Mouse (Mus musculus): Measurements from ENCODE around the gene Poc1b. TPM values are rescaled to one million over a fixed set of nuclear protein-coding genes. Genes with fewer than 3 reads are reported as not detected.

Poc1b gene
- polyA plus RNA-seq, 1 experiment: 8.0 TPM

- Histone ChIP-seq H3ac (ENCODE audit: control insufficient read depth, insufficient read length) (no peak overlapping the region), H3K27me3 (ENCODE audit: control insufficient read depth, insufficient read depth, insufficient read length) (no peaks in the 10 kb centered on the region), H3K4me3 (no peak overlapping the region), H3K36me3 (ENCODE audit: control insufficient read depth, insufficient read depth) (no peaks in the 10 kb centered on the region), H3K79me2 (ENCODE audit: control insufficient read depth, insufficient read depth) (no peaks in the 10 kb centered on the region), H3K4me2 (ENCODE audit: low read depth) (no peak overlapping the region)
- TF ChIP-seq MYOG (IDR thresholded peaks at IDR 0.05; ENCODE audit: control insufficient read depth in 1 of 3, insufficient read depth in 1 of 3, insufficient read length in 2 of 3, low read depth in 2 of 3): no peak
- no peak for TF ChIP-seq MAX (IDR thresholded peaks at IDR 0.05; ENCODE audit: low read depth)
These were observed 90.3 kb downstream of the Poc1b start for GRCm38 (mm10) chr10:99197125-99197524.

GRCm38 (mm10) chr10:99197607-99198305 is 90.9 kb downstream of the Poc1b start:
- Histone ChIP-seq H3K79me2 (ENCODE audit: control insufficient read depth, insufficient read depth) (no peaks in the 10 kb centered on the region), H3K4me2 (ENCODE audit: low read depth) (no peak overlapping the region), H3K27me3 (ENCODE audit: control insufficient read depth, insufficient read depth, insufficient read length) (no peaks in the 10 kb centered on the region), H3K36me3 (ENCODE audit: control insufficient read depth, insufficient read depth) (no peaks in the 10 kb centered on the region), H3K4me3 (no peak overlapping the region), H3ac (ENCODE audit: control insufficient read depth, insufficient read length) (no peak overlapping the region)
- TF ChIP-seq USF1 (IDR thresholded peaks at IDR 0.05; ENCODE audit: low read depth): no peak
- TF ChIP-seq CEBPB (IDR thresholded peaks at IDR 0.05; ENCODE audit: insufficient read depth, poor library complexity, severe bottlenecking): no peak
- no peak for TF ChIP-seq MYOG (IDR thresholded peaks at IDR 0.05; ENCODE audit: control insufficient read depth in 1 of 3, insufficient read depth in 1 of 3, insufficient read length in 2 of 3, low read depth in 2 of 3)
- TF ChIP-seq E2F4 (IDR thresholded peaks at IDR 0.05; ENCODE audit: insufficient read depth): no peak
- TF ChIP-seq POLR2AphosphoS2 (IDR thresholded peaks at IDR 0.05; ENCODE audit: insufficient read length, low read depth): no peak

- Histone ChIP-seq H3K4me2 (ENCODE audit: low read depth) (no peak overlapping the region), H3ac (ENCODE audit: control insufficient read depth, insufficient read length) (no peak overlapping the region), H3K4me3 (no peak overlapping the region), H3K27me3 (ENCODE audit: control insufficient read depth, insufficient read depth, insufficient read length) (no peaks in the 10 kb centered on the region), H3K79me2 (ENCODE audit: control insufficient read depth, insufficient read depth) (no peaks in the 10 kb centered on the region), H3K36me3 (ENCODE audit: control insufficient read depth, insufficient read depth) (no peaks in the 10 kb centered on the region)
- TF ChIP-seq CEBPB (IDR thresholded peaks at IDR 0.05; ENCODE audit: insufficient read depth, poor library complexity, severe bottlenecking): no peak
- no peak for TF ChIP-seq USF1 (IDR thresholded peaks at IDR 0.05; ENCODE audit: low read depth)
- TF ChIP-seq SRF (IDR thresholded peaks at IDR 0.05; ENCODE audit: control insufficient read depth, insufficient read length, low read depth): no peak
- no peak for TF ChIP-seq MAX (IDR thresholded peaks at IDR 0.05; ENCODE audit: low read depth)
- no peak for TF ChIP-seq MYOD1 (IDR thresholded peaks at IDR 0.05; ENCODE audit: control insufficient read depth in 1 of 3, insufficient read length in 2 of 3, low read depth in 2 of 3)
- TF ChIP-seq TCF12 (IDR thresholded peaks at IDR 0.05; ENCODE audit: insufficient read depth, poor library complexity, severe bottlenecking): no peak
- no peak for TF ChIP-seq TCF3 (IDR thresholded peaks at IDR 0.05; ENCODE audit: insufficient read length, low read depth)
- no peak for TF ChIP-seq REST (IDR thresholded peaks at IDR 0.05; ENCODE audit: insufficient read depth, insufficient read length)
- no peak for TF ChIP-seq POLR2AphosphoS2 (IDR thresholded peaks at IDR 0.05; ENCODE audit: insufficient read length, low read depth)
- TF ChIP-seq E2F4 (IDR thresholded peaks at IDR 0.05; ENCODE audit: insufficient read depth): no peak
- no peak for TF ChIP-seq POLR2A (IDR thresholded peaks at IDR 0.05; ENCODE audit: insufficient read length, low read depth)
- TF ChIP-seq MYOG (IDR thresholded peaks at IDR 0.05; ENCODE audit: control insufficient read depth in 1 of 3, insufficient read depth in 1 of 3, insufficient read length in 2 of 3, low read depth in 2 of 3): no peak
These were observed 92.1 kb downstream of the Poc1b start for GRCm38 (mm10) chr10:99198946-99199345.

- Histone ChIP-seq H3K79me2 (ENCODE audit: control insufficient read depth, insufficient read depth) (no peaks in the 10 kb centered on the region), H3K27me3 (ENCODE audit: control insufficient read depth, insufficient read depth, insufficient read length) (no peaks in the 10 kb centered on the region), H3K4me2 (ENCODE audit: low read depth) (no peak overlapping the region), H3ac (ENCODE audit: control insufficient read depth, insufficient read length) (no peak overlapping the region), H3K4me3 (no peak overlapping the region), H3K36me3 (ENCODE audit: control insufficient read depth, insufficient read depth) (no peaks in the 10 kb centered on the region)
- no peak for TF ChIP-seq POLR2A (IDR thresholded peaks at IDR 0.05; ENCODE audit: insufficient read length, low read depth)
- TF ChIP-seq TCF3 (IDR thresholded peaks at IDR 0.05; ENCODE audit: insufficient read length, low read depth): no peak
- no peak for TF ChIP-seq REST (IDR thresholded peaks at IDR 0.05; ENCODE audit: insufficient read depth, insufficient read length)
- no peak for TF ChIP-seq CEBPB (IDR thresholded peaks at IDR 0.05; ENCODE audit: insufficient read depth, poor library complexity, severe bottlenecking)
- no peak for TF ChIP-seq MYOG (IDR thresholded peaks at IDR 0.05; ENCODE audit: control insufficient read depth in 1 of 3, insufficient read depth in 1 of 3, insufficient read length in 2 of 3, low read depth in 2 of 3)
- TF ChIP-seq E2F4 (IDR thresholded peaks at IDR 0.05; ENCODE audit: insufficient read depth): no peak
- TF ChIP-seq MYOD1 (IDR thresholded peaks at IDR 0.05; ENCODE audit: control insufficient read depth in 1 of 3, insufficient read length in 2 of 3, low read depth in 2 of 3): no peak
- TF ChIP-seq USF1 (IDR thresholded peaks at IDR 0.05; ENCODE audit: low read depth): no peak
- no peak for TF ChIP-seq TCF12 (IDR thresholded peaks at IDR 0.05; ENCODE audit: insufficient read depth, poor library complexity, severe bottlenecking)
- no peak for TF ChIP-seq SRF (IDR thresholded peaks at IDR 0.05; ENCODE audit: control insufficient read depth, insufficient read length, low read depth)
- no peak for TF ChIP-seq POLR2AphosphoS2 (IDR thresholded peaks at IDR 0.05; ENCODE audit: insufficient read length, low read depth)
- no peak for TF ChIP-seq MAX (IDR thresholded peaks at IDR 0.05; ENCODE audit: low read depth)
These were observed 94.1 kb downstream of the Poc1b start for GRCm38 (mm10) chr10:99200944-99201343.

- Histone ChIP-seq H3K4me2 (ENCODE audit: low read depth) (no peak overlapping the region), H3K4me3 (no peak overlapping the region), H3K79me2 (ENCODE audit: control insufficient read depth, insufficient read depth) (no peaks in the 10 kb centered on the region), H3K27me3 (ENCODE audit: control insufficient read depth, insufficient read depth, insufficient read length) (no peaks in the 10 kb centered on the region), H3ac (ENCODE audit: control insufficient read depth, insufficient read length) (no peak overlapping the region), H3K36me3 (ENCODE audit: control insufficient read depth, insufficient read depth) (no peaks in the 10 kb centered on the region)
- TF ChIP-seq MYOD1 (IDR thresholded peaks at IDR 0.05; ENCODE audit: control insufficient read depth in 1 of 3, insufficient read length in 2 of 3, low read depth in 2 of 3) (no peak), POLR2A (IDR thresholded peaks at IDR 0.05; ENCODE audit: insufficient read length, low read depth) (no peak), MYOG (IDR thresholded peaks at IDR 0.05; ENCODE audit: control insufficient read depth in 1 of 3, insufficient read depth in 1 of 3, insufficient read length in 2 of 3, low read depth in 2 of 3) (no peak), POLR2AphosphoS2 (IDR thresholded peaks at IDR 0.05; ENCODE audit: insufficient read length, low read depth) (no peak), USF1 (IDR thresholded peaks at IDR 0.05; ENCODE audit: low read depth) (no peak), E2F4 (IDR thresholded peaks at IDR 0.05; ENCODE audit: insufficient read depth) (no peak), CEBPB (IDR thresholded peaks at IDR 0.05; ENCODE audit: insufficient read depth, poor library complexity, severe bottlenecking) (no peak), TCF12 (IDR thresholded peaks at IDR 0.05; ENCODE audit: insufficient read depth, poor library complexity, severe bottlenecking) (no peak), REST (IDR thresholded peaks at IDR 0.05; ENCODE audit: insufficient read depth, insufficient read length) (no peak), MAX (IDR thresholded peaks at IDR 0.05; ENCODE audit: low read depth) (no peak), TCF3 (IDR thresholded peaks at IDR 0.05; ENCODE audit: insufficient read length, low read depth) (no peak), SRF (IDR thresholded peaks at IDR 0.05; ENCODE audit: control insufficient read depth, insufficient read length, low read depth) (no peak)
These were observed 95.0 kb downstream of the Poc1b start for GRCm38 (mm10) chr10:99201786-99202185.

All from myocyte (in vitro differentiated cells).